Mouse (Mus musculus): ENCODE data around the gene Ptprg. TPM values are rescaled to one million over a fixed set of nuclear protein-coding genes. Genes with fewer than 3 reads are reported as not detected.

Ptprg gene
- polyA plus RNA-seq, 1 experiment from 2014 or later: 45.9 TPM

DNA sequence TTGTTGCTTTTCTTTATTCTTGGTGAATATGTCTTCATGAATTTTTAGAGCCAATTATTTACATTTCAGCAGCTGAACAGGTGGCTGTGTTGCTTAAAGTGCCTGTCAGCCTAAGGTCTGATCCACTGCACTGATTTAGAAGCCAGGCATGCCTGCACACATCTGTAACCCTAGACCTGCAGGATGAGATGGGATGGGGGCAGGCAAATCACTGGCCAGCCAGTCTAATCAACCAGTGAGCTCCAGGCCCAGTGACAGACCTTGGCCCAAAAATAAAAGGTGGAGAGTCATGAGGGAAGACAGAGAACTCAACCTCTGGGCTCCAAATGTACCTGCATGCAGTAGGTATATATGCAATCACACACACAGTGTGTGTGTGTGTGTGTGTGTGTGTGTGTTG, 302.2 kb downstream of the Ptprg start:
- Histone ChIP-seq H3K9ac (no peak overlapping the region), H3K27ac (replicated peaks) (no peak overlapping the region), H3K27me3 (no peaks in the 10 kb centered on the region), H3K4me1 (replicated peaks) (peaks cover 18% of the 10 kb centered on the region), H3K36me3 (no peaks in the 10 kb centered on the region), H3K4me2 (no peak overlapping the region), H3K9me3 (no peaks in the 10 kb centered on the region), H3K4me3 (no peak overlapping the region)
- ATAC-seq (ENCODE audit: low read depth): no peak

DNA sequence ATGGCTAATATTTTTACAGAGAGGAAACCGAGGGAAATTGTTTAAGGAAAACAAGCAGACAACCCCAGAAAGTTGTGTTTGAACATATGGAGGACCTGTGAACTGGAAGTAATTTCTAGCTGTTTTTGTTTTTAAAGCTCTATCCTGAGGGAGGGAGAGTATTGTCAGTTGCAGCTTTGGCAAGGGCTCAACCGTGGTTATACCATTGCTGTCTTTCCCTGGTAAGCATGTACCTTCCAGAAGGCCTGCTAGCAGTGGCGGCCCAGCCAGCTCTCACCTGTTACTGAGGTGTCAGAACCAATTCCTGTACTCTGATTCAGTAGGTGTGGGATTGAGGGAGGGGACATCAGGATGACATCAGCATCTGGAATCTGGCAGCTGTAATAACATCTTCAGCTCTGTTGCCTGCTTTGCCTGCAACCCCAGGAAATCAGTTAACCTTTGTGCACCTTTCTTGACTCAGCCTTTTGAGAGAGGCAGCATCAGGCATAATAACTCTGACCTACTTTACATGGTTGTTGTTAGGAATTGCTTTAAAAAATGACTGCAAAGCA, 304.7 kb downstream of the Ptprg start:
- Histone ChIP-seq H3K4me1 (replicated peaks) (peaks cover 18% of the 10 kb centered on the region), H3K27me3 (no peaks in the 10 kb centered on the region), H3K4me3 (no peak overlapping the region), H3K4me2 (no peak overlapping the region), H3K27ac (replicated peaks) (no peak overlapping the region), H3K9ac (no peak overlapping the region), H3K36me3 (no peaks in the 10 kb centered on the region), H3K9me3 (no peaks in the 10 kb centered on the region)
- 74% methylated on average over 3 of the region's 3 CpGs for WGBS
- ATAC-seq (ENCODE audit: low read depth): no peak

DNA sequence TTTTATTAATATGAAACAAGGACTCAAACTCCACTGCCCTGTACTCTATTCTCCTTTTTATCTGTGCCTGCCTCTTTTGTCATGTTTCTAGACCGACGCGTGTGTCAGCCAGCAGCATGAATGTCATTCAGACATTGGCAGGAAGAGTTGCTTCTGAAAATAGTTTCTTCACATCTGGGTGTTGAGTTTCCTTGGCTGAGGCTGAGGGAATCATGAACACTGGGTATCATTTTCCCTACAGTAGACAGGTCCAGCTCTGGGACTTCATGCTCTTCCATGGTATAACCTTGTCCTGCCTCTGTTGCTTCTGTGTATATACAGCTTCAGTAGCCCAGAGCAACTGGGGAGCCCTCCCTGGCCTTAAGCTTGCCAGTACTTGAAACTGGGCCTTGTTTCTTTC, 310.0 kb downstream of the Ptprg start:
- no peaks in the 10 kb centered on the region for H3K9me3 ChIP-seq
- no peak overlapping the region for H3K27ac ChIP-seq (replicated peaks)
- H3K36me3 ChIP-seq: no peaks in the 10 kb centered on the region
- no peaks in the 10 kb centered on the region for H3K27me3 ChIP-seq
- H3K4me2 ChIP-seq: no peak overlapping the region
- H3K9ac ChIP-seq: no peak overlapping the region
- ATAC-seq (ENCODE audit: low read depth): no peak
- no peak overlapping the region for H3K4me3 ChIP-seq
- peaks cover 9% of the 10 kb centered on the region; the same call in 1 of the 2 replicates for H3K4me1 ChIP-seq (replicated peaks)
- WGBS: 88% methylated on average over 3 of the region's 3 CpGs

DNA sequence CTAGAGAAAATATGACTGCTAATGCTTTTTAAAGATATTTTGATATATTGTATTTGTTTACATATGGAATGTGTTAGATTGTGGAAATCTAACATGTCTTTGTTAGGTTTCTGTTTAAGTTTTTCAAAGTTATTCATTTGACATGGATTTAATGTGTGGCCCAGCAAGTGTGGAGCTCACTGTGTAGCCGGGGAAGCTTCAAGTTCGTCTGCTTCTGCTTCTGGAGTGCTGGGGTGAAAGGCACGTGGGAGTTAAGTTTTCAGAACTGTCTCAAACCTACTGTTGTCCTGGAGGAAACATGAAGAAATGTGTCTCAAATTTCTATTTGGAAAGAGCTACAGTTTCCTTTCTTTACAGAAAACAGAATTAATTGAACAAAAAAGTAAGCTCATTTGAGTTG, 311.5 kb downstream of the Ptprg start:
- Histone ChIP-seq H3K36me3 (no peaks in the 10 kb centered on the region), H3K4me1 (replicated peaks) (peaks cover 5% of the 10 kb centered on the region; the same call in 1 of the 2 replicates), H3K27ac (replicated peaks) (no peak overlapping the region), H3K9ac (no peak overlapping the region), H3K4me3 (no peak overlapping the region), H3K4me2 (no peak overlapping the region), H3K27me3 (no peaks in the 10 kb centered on the region), H3K9me3 (no peaks in the 10 kb centered on the region)
- ATAC-seq (ENCODE audit: low read depth): no peak
- WGBS: 55% methylated on average over 3 of the region's 3 CpGs

DNA sequence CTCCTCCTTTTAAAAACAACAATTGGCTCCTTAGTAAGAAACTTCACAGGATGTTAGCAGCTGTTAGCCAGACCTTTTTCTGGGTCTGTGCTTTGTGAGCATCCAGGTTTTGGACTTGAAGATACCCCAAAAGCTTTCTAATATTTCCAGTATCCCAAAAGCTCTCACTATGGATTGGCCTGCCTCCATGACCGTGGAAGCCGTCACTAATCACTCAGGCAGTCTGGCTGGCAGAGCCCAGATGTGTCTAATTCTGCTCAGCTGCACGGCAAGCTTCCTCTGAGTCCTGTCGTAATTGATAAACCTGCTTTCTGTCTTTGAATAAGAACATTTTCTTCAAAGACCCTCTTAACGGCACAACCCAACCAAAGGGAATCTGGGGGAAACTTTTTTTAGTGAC, 312.0 kb downstream of the Ptprg start:
- WGBS: 42% methylated on average over 5 of the region's 5 CpGs

DNA sequence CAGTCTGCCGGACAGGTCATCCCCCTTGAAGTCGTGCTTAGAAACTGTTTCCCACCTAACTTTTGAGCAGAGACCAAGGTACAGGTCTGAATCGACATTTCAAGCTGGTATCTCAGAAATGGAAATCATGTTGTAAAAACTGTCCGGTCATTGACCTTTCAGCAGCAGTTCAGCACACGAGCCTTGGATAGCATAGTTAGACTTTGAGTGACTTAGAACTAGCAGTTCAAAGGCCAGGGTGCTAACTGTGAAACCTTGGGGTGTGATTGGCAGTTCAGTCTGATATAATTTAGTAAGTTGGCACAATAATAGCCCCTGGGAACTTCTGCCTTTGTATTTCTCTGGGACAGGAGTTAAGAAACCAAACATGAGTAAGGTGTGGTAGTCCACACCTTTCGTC, 312.5 kb downstream of the Ptprg start:
- no peak overlapping the region for H3K27ac ChIP-seq (replicated peaks)
- no peak overlapping the region for H3K4me2 ChIP-seq
- H3K9me3 ChIP-seq: no peaks in the 10 kb centered on the region
- peaks cover 5% of the 10 kb centered on the region; the same call in 1 of the 2 replicates for H3K4me1 ChIP-seq (replicated peaks)
- WGBS: 86% methylated on average over 6 of the region's 6 CpGs
- ATAC-seq (ENCODE audit: low read depth): no peak
- H3K27me3 ChIP-seq: no peaks in the 10 kb centered on the region
- no peak overlapping the region for H3K9ac ChIP-seq
- H3K4me3 ChIP-seq: no peak overlapping the region
- H3K36me3 ChIP-seq: no peaks in the 10 kb centered on the region

More for the DNA sequence above, 312.0 kb downstream of the Ptprg start:
- Histone ChIP-seq H3K4me3 (no peak overlapping the region), H3K36me3 (no peaks in the 10 kb centered on the region), H3K9me3 (no peaks in the 10 kb centered on the region), H3K9ac (no peak overlapping the region), H3K27me3 (no peaks in the 10 kb centered on the region), H3K4me1 (replicated peaks) (peaks cover 5% of the 10 kb centered on the region; the same call in 1 of the 2 replicates), H3K27ac (replicated peaks) (no peak overlapping the region), H3K4me2 (no peak overlapping the region)
- no peak for ATAC-seq (ENCODE audit: low read depth)

DNA sequence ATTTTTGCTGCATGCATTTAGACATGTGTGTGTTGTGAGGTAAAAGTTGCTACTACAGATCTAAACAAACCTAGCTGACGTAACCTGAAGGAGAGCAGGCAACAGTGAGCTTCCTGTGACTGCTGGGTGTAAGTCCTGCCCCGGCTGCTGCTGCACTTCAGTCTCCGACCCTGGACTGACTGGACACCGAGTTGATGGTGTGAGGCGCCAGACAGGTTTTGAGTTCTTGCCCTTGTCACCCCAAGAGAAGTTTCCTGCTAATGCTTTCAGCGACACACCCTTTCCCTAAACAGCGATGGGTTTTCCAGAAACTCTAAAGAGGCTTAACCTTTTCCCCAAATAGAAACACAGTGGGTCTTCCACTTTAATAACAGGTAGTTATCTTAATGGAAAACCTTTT, 313.1 kb downstream of the Ptprg start:
- Histone ChIP-seq H3K4me2 (no peak overlapping the region), H3K36me3 (no peaks in the 10 kb centered on the region), H3K4me1 (replicated peaks) (peaks cover 8% of the 10 kb centered on the region; the same call in 1 of the 2 replicates), H3K9ac (no peak overlapping the region), H3K9me3 (no peaks in the 10 kb centered on the region), H3K27me3 (no peaks in the 10 kb centered on the region), H3K27ac (replicated peaks) (no peak overlapping the region), H3K4me3 (no peak overlapping the region)
- ATAC-seq (ENCODE audit: low read depth): no peak
- 93% methylated on average over 7 of the region's 7 CpGs for WGBS

DNA sequence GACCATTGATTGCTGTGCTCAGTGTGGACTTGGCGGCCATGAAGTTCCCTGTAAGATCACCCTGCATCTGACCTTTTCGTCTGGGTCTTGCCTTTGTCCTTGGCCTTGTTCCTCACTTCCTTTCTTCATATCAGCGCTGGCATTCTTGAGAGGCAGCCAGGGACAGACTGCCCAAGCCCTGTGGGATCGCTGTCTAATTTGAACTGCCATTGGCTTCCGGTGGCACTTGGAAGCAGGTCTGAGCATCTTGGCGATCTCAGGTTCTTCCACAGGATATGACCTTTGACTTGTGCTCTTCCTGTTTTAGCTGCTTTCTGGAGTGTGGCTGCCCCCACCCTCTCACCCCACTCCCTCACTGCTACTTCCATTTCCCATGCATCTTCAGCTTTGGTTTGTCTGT, 315.3 kb downstream of the Ptprg start:
- Histone ChIP-seq H3K27me3 (no peaks in the 10 kb centered on the region), H3K9ac (no peak overlapping the region), H3K27ac (replicated peaks) (no peak overlapping the region), H3K4me2 (no peak overlapping the region), H3K4me1 (replicated peaks) (peaks cover 24% of the 10 kb centered on the region), H3K36me3 (no peaks in the 10 kb centered on the region), H3K9me3 (no peaks in the 10 kb centered on the region), H3K4me3 (no peak overlapping the region)
- 80% methylated on average over 6 of the region's 6 CpGs for WGBS
- ATAC-seq (ENCODE audit: low read depth): no peak

DNA sequence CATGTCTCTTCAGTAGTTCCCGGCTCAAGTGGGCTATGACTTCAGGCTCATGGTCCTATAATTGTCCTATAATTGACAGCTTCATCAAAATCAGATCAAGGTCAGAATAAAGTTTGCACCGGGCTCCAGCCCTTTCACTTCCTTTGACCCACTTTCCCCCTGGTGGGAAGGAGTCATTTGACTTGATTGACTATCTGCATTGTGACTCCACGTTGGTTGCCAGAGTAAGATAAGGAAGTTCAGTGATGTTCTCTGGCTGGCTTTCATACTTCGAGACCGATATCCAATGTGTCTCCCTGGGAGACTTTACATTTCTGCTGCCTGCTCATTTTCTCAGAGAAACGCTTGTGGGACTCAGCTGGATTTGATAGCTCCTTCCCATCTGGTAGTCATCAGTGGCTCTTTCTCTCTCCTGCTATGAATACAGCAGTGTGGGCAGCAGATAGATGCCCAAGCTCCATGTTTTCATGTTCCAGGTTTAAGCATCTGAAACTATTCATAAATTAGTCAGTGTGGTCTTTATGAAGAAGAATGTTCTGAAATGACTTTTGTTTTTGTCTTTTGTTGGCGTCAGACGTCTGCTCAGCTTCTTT, 318.5 kb downstream of the Ptprg start:
- H3K27me3 ChIP-seq: no peaks in the 10 kb centered on the region
- no peak overlapping the region for H3K4me3 ChIP-seq
- no peak overlapping the region for H3K9ac ChIP-seq
- peaks cover 43% of the 10 kb centered on the region for H3K4me1 ChIP-seq (replicated peaks)
- H3K36me3 ChIP-seq: no peaks in the 10 kb centered on the region
- 33% methylated on average over 8 of the region's 8 CpGs for WGBS
- ATAC-seq (ENCODE audit: low read depth): no peak
- no peaks in the 10 kb centered on the region for H3K9me3 ChIP-seq
- H3K4me2 ChIP-seq: no peak overlapping the region
- no peak overlapping the region for H3K27ac ChIP-seq (replicated peaks)

DNA sequence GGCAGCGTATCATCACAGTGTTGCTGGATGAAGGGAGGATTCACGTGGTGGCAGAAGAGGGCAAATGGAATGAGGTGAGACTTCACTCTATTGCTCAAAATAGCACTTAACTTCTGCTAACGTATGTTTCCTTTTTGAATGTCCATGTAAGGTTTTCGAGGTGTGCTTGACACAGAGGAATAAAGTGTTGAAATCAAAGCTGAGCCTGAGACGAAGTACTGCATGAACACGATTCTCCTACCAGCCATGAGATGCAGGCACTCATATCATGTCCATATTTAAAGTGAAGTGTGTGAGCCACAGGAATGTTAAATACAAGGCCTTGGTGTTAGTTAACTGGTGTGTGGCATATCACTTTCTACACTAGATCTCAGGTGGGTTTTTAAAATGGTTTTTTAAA, 320.9 kb downstream of the Ptprg start:
- Histone ChIP-seq H3K27ac (replicated peaks) (no peak overlapping the region), H3K36me3 (no peaks in the 10 kb centered on the region), H3K27me3 (no peaks in the 10 kb centered on the region), H3K4me2 (no peak overlapping the region), H3K4me3 (no peak overlapping the region), H3K4me1 (replicated peaks) (peaks cover 46% of the 10 kb centered on the region), H3K9ac (no peak overlapping the region), H3K9me3 (no peaks in the 10 kb centered on the region)
- no peak for ATAC-seq (ENCODE audit: low read depth)
- WGBS: 93% methylated on average over 6 of the region's 6 CpGs

DNA sequence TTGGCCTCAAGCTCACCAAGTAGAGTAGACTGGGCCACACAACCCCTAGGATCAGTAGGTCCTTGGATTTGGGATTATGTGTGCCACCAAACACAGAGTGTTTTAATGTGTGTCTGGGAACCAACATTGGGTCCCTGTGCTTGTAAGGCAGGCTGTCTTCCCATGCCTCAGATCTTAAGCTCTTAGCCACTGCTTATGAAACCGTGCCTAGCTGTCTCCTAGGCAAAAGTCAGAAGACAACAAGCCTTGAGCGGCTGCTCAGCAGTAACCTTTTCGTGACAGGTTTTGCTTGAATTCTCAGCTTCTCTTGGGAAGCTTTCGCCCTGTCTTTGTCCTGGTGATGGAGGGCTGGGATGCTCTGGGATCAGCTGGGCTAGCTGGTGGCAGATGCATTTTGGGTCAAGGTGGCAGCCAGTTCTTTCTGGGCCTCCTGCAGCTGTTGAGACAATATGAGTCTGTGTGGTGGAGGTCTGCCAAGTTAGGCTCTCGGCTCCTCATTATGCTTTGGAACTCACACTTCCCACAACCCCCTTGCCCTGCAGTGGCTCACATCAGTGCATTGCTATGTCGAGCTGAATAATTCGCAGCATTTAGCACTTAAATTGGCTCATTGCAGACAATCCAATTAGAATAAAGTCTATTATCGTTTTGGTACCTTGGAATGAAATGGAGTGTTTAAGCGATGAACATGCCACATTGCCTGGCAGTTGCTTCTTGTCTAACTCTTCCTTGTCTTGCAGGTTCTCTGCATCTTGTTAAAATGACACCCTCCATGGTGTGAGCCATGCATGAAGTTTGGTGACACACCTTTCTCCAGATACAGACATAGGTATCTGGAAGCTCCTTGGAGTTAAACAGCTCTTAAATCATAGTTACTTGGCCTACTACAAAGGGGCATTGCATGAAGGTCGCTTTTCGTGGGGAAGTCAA, 321.9 kb downstream of the Ptprg start:
- peak overlapping the region; percentile 80 for H3K27ac ChIP-seq (replicated peaks)
- no peak overlapping the region for H3K9ac ChIP-seq
- peaks cover 56% of the 10 kb centered on the region for H3K4me1 ChIP-seq (replicated peaks)
- H3K4me2 ChIP-seq: no peak overlapping the region
- H3K9me3 ChIP-seq: no peaks in the 10 kb centered on the region
- H3K4me3 ChIP-seq: no peak overlapping the region
- ATAC-seq (ENCODE audit: low read depth): peak; percentile 86
- no peaks in the 10 kb centered on the region for H3K27me3 ChIP-seq
- 65% methylated on average over 11 of the region's 11 CpGs for WGBS
- H3K36me3 ChIP-seq: no peaks in the 10 kb centered on the region

DNA sequence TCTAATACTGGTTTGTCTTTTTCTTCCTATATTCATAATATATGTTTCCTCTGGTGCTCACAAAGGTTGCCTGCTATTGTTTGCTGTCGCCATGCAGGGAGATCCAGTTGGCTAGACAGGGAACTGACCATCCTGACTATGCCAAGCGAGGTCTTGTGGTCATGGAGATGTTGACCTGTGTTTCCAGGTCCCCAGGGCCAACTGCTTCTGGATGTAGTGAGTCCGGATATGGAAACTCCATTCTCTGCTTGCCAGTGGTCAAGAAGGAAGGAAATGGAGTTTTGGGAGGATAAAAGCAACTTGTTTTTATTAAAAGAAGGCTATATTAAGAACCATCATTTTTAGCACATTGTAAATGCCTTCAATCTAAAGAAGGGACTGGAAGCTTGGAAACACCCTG, 327.8 kb downstream of the Ptprg start:
- WGBS: 81% methylated on average over 3 of the region's 3 CpGs
- ATAC-seq (ENCODE audit: low read depth): no peak
- no peak overlapping the region for H3K4me2 ChIP-seq
- H3K9me3 ChIP-seq: no peaks in the 10 kb centered on the region
- peaks cover 46% of the 10 kb centered on the region for H3K4me1 ChIP-seq (replicated peaks)
- H3K27me3 ChIP-seq: no peaks in the 10 kb centered on the region
- no peak overlapping the region for H3K4me3 ChIP-seq
- H3K9ac ChIP-seq: no peak overlapping the region
- H3K36me3 ChIP-seq: no peaks in the 10 kb centered on the region
- H3K27ac ChIP-seq (replicated peaks): peak overlapping the region; percentile 42; the same call in 1 of the 2 replicates

Measured in neural tube, embryonic 13.5 days (tissue).